Mouse (Mus musculus) lung, embryonic 16.5 days (tissue): Measurements from ENCODE around the gene Dhrs1. TPM values are rescaled to one million over a fixed set of nuclear protein-coding genes. Genes with fewer than 3 reads are reported as not detected.

Experiments
- ATAC-seq: fragments of 200-750 bp; cut with Nextera tagmentation; 2 replicates; pipeline ENCODE4 v1.8.0; 2017; ENCODE audit warnings: low read depth, mild to moderate bottlenecking, moderate library complexity
- H3K27ac ChIP-seq: fragments of 300-500 bp; sonication (generic); 2 replicates; pipeline ENCODE4 v1.5.1; 2014; ENCODE audit warnings: mild to moderate bottlenecking, control low read depth, low read length
- H3K27me3 ChIP-seq: fragments of 300-500 bp; sonication (generic); 2 replicates; pipeline ENCODE4 v1.6.1; 2014; ENCODE audit warnings: low read depth, low read length, mixed read lengths; ENCODE audit not compliant: control insufficient read depth, insufficient read depth
- H3K36me3 ChIP-seq: fragments of 300-500 bp; sonication (generic); 2 replicates; pipeline ENCODE4 v1.6.1; 2014; ENCODE audit warnings: low read length; ENCODE audit not compliant: control insufficient read depth, insufficient read depth
- H3K4me1 ChIP-seq: fragments of 300-500 bp; sonication (generic); replicated peaks from 2 replicates; pipeline ENCODE4 v1.6.1; 2014; ENCODE audit warnings: low read length, mixed read lengths; ENCODE audit not compliant: control insufficient read depth, insufficient read depth
- H3K4me2 ChIP-seq: fragments of 300-500 bp; sonication (generic); 2 replicates; pipeline ENCODE4 v1.6.1; 2014; ENCODE audit warnings: low read depth, low read length, control low read depth
- H3K4me3 ChIP-seq: fragments of 300-500 bp; sonication (generic); 2 replicates; pipeline ENCODE4 v1.5.1; 2014; ENCODE audit warnings: mild to moderate bottlenecking, low read length, control low read depth
- H3K9ac ChIP-seq: fragments of 300-500 bp; sonication (generic); 2 replicates; pipeline ENCODE4 v1.6.1; 2014; ENCODE audit warnings: low read length, control low read depth
- H3K9me3 ChIP-seq: fragments of 300-500 bp; sonication (generic); 2 replicates; pipeline ENCODE4 v1.6.1; 2016; ENCODE audit warnings: low read length; ENCODE audit not compliant: control insufficient read depth
- WGBS: fragments of 180-500 bp; shearing (Covaris S2); extraction: QIAGEN DNeasy Blood & Tissue Kit; methylation state at CpG from one replicate; pipeline ENCODE4 v1.1.7; 2014; 5-methylcytosine and 5-hydroxymethylcytosine counted together
- polyA plus RNA-seq: library from polyadenylated mRNA; unstranded; fragments of >200 nt; fragmentation: Nextera tagmentation; extraction: Ambion mirVana; gene quantifications from 2 replicates; pipeline ENCODE4 v1.2.1, GENCODE M21; 2015

Gene Dhrs1
- polyA plus RNA-seq, 1 experiment from 2014 or later, result 95.0 TPM

- Histone ChIP-seq H3K36me3 (no peaks in the 10 kb centered on the region), H3K9me3 (no peaks in the 10 kb centered on the region), H3K27me3 (no peaks in the 10 kb centered on the region), H3K4me2 (no peak overlapping the region), H3K9ac (no peak overlapping the region), H3K4me3 (no peak overlapping the region), H3K27ac (no peak overlapping the region), H3K4me1 (0 out of 2 replicates have a peak, but pooled peaks cover 2% of the 10 kb centered on the region)
- 80% methylated on average over 7 of the region's 7 CpGs for WGBS
- ATAC-seq, result no peak
Measured at GRCm38 (mm10) chr14:55730531-55731032, 14.9 kb downstream of the Dhrs1 start.

- no peak overlapping the region for H3K4me3 ChIP-seq
- no peak for ATAC-seq
- no peak overlapping the region for H3K9ac ChIP-seq
- H3K27ac ChIP-seq, result no peak overlapping the region
- WGBS, result 67% methylated on average over 7 of the region's 7 CpGs
- H3K4me2 ChIP-seq, result no peak overlapping the region
- H3K4me1 ChIP-seq, result 0 out of 2 replicates have a peak, but pooled peaks cover 2% of the 10 kb centered on the region
- no peaks in the 10 kb centered on the region for H3K9me3 ChIP-seq
- H3K27me3 ChIP-seq, result no peaks in the 10 kb centered on the region
- H3K36me3 ChIP-seq, result no peaks in the 10 kb centered on the region
Measured at GRCm38 (mm10) chr14:55730116-55730515, 15.4 kb downstream of the Dhrs1 start.

GRCm38 (mm10) chr14:55727889-55728685, 17.4 kb downstream of the Dhrs1 start:
- WGBS, result 41% methylated on average over 8 of the region's 8 CpGs
- Histone ChIP-seq H3K4me3 (no peak overlapping the region), H3K9ac (no peak overlapping the region), H3K27ac (no peak overlapping the region), H3K36me3 (no peaks in the 10 kb centered on the region), H3K4me1 (peaks cover 5% of the 10 kb centered on the region; the same call in 1 of the 2 replicates), H3K4me2 (no peak overlapping the region), H3K27me3 (no peaks in the 10 kb centered on the region), H3K9me3 (no peaks in the 10 kb centered on the region)
- peak; percentile 34 for ATAC-seq

- Histone ChIP-seq H3K9ac (no peak overlapping the region), H3K4me1 (peaks cover 7% of the 10 kb centered on the region), H3K9me3 (no peaks in the 10 kb centered on the region), H3K4me2 (no peak overlapping the region), H3K27me3 (no peaks in the 10 kb centered on the region), H3K4me3 (no peak overlapping the region), H3K36me3 (no peaks in the 10 kb centered on the region), H3K27ac (no peak overlapping the region)
- no peak for ATAC-seq
Measured at GRCm38 (mm10) chr14:55726261-55726660, 19.2 kb downstream of the Dhrs1 start.

GRCm38 (mm10) chr14:55724411-55724871, 21.0 kb downstream of the Dhrs1 start:
- H3K4me2 ChIP-seq, result no peak overlapping the region
- H3K36me3 ChIP-seq, result 0 out of 2 replicates have a peak, but pooled peaks cover 4% of the 10 kb centered on the region
- 43% methylated on average over 8 of the region's 8 CpGs for WGBS
- no peak for ATAC-seq
- no peak overlapping the region for H3K4me3 ChIP-seq
- H3K9me3 ChIP-seq, result no peaks in the 10 kb centered on the region
- H3K27ac ChIP-seq, result no peak overlapping the region
- no peaks in the 10 kb centered on the region for H3K27me3 ChIP-seq
- no peak overlapping the region; the same call in 1 of the 2 replicates for H3K9ac ChIP-seq
- peaks cover 8% of the 10 kb centered on the region for H3K4me1 ChIP-seq

GRCm38 (mm10) chr14:55723433-55723832, 22.1 kb downstream of the Dhrs1 start:
- no peak for ATAC-seq
- peaks cover 7% of the 10 kb centered on the region for H3K36me3 ChIP-seq
- H3K4me3 ChIP-seq, result no peak overlapping the region
- no peaks in the 10 kb centered on the region for H3K9me3 ChIP-seq
- H3K4me2 ChIP-seq, result no peak overlapping the region
- H3K27me3 ChIP-seq, result no peaks in the 10 kb centered on the region
- H3K9ac ChIP-seq, result no peak overlapping the region
- H3K27ac ChIP-seq, result no peak overlapping the region
- H3K4me1 ChIP-seq, result peaks cover 6% of the 10 kb centered on the region
- WGBS, result 93% methylated on average over 7 of the region's 7 CpGs

GRCm38 (mm10) chr14:55722438-55722945, 23.0 kb downstream of the Dhrs1 start:
- H3K9ac ChIP-seq, result peak overlapping the region; percentile 90
- H3K4me2 ChIP-seq, result peak overlapping the region; percentile 73
- 35% methylated on average over 8 of the region's 8 CpGs for WGBS
- H3K4me3 ChIP-seq, result peak overlapping the region; percentile 88
- peaks cover 6% of the 10 kb centered on the region for H3K4me1 ChIP-seq
- H3K27me3 ChIP-seq, result no peaks in the 10 kb centered on the region
- peak overlapping the region; percentile 88; the same call in 1 of the 2 replicates for H3K27ac ChIP-seq
- no peaks in the 10 kb centered on the region for H3K9me3 ChIP-seq
- peaks cover 12% of the 10 kb centered on the region for H3K36me3 ChIP-seq
- 0 out of 2 replicates have a peak, but pooled peaks have one; percentile 1 for ATAC-seq

- H3K9ac ChIP-seq, result peak within 1 kb of the TSS; percentile 90
- peak; percentile 97 for ATAC-seq
- H3K36me3 ChIP-seq, result peaks cover 12% of the 10 kb centered on the region
- H3K9me3 ChIP-seq, result no peaks in the 10 kb centered on the region
- H3K4me3 ChIP-seq, result peak within 1 kb of the TSS; percentile 88
- peak within 1 kb of the TSS; percentile 88 for H3K27ac ChIP-seq
- peaks cover 6% of the 10 kb centered on the region for H3K4me1 ChIP-seq
- no peaks in the 10 kb centered on the region for H3K27me3 ChIP-seq
- peak within 1 kb of the TSS; percentile 73 for H3K4me2 ChIP-seq
- WGBS, result under 1% methylated on average over 48 of the region's 50 CpGs
Measured at GRCm38 (mm10) chr14:55721700-55722437, 23.6 kb downstream of the Dhrs1 start, which contains the start of gene Rabggta. Rabggta (minus strand) TSS chr14:55722263.

GRCm38 (mm10) chr14:55721076-55721475, 24.4 kb downstream of the Dhrs1 start:
- H3K9ac ChIP-seq, result peak overlapping the region; percentile 90; the same call in 1 of the 2 replicates

More at GRCm38 (mm10) chr14:55721076-55721475, 24.4 kb downstream of the Dhrs1 start:
- Histone ChIP-seq H3K4me2 (peak overlapping the region; percentile 73), H3K4me3 (peak overlapping the region; percentile 88), H3K4me1 (peaks cover 6% of the 10 kb centered on the region), H3K9me3 (no peaks in the 10 kb centered on the region), H3K27ac (no peak overlapping the region), H3K27me3 (no peaks in the 10 kb centered on the region), H3K36me3 (peaks cover 12% of the 10 kb centered on the region)
- no peak for ATAC-seq
- 67% methylated on average over 6 of the region's 6 CpGs for WGBS
